Mouse (Mus musculus) MEL (cell line): Measurements from ENCODE around the gene Jarid2. TPM values are rescaled to one million over a fixed set of nuclear protein-coding genes. Genes with fewer than 3 reads are reported as not detected.
"Not testable (repeated sequence)": the region's sequence is repeated elsewhere in the genome, so short reads cannot be mapped to it uniquely, and the experiment has no call there.

ENCODE experiments used
- DNase-seq: peaks from one replicate; pipeline ENCODE4 v3.0.0; 2011; ENCODE audit warnings: low read depth, low spot score
- H3K27ac ChIP-seq: 2 replicates; pipeline ENCODE4 v1.5.1; 2012; ENCODE audit warnings: low read depth, mild to moderate bottlenecking, control low read depth, low read length, moderate library complexity; ENCODE audit not compliant: control insufficient read depth
- H3K27me3 ChIP-seq, 2 experiments: fragments of 150-350 bp in 1 of 2; sonication (generic) in 1 of 2; 2 replicates each; pipeline ENCODE4 v1.6.1; 2012; ENCODE audit warnings: low read length in 2 of 2, mild to moderate bottlenecking in 2 of 2, improper control_type of control experiment in 1 of 2, moderate library complexity in 1 of 2; ENCODE audit not compliant: insufficient read depth in 2 of 2, control insufficient read depth in 1 of 2
- H3K36me3 ChIP-seq, 2 experiments: 2 replicates each; pipeline ENCODE4 v1.6.1; 2012 to 2014; ENCODE audit warnings: low read length in 2 of 2, improper control_type of control experiment in 1 of 2, inconsistent platforms in 1 of 2, mild to moderate bottlenecking in 1 of 2; ENCODE audit not compliant: insufficient read depth in 2 of 2, control insufficient read depth in 1 of 2
- H3K4me1 ChIP-seq, 2 experiments: fragments of 150-350 bp in 1 of 2; sonication (generic) in 1 of 2; 2 replicates each; pipeline ENCODE4 v1.6.1; 2012; ENCODE audit warnings: low read length in 2 of 2, improper control_type of control experiment in 1 of 2, mild to moderate bottlenecking in 1 of 2; ENCODE audit not compliant: insufficient read depth in 2 of 2, control insufficient read depth in 1 of 2
- H3K4me3 ChIP-seq, 2 experiments: fragments of 150-350 bp in 1 of 2; sonication (generic) in 1 of 2; 2 replicates each; pipeline ENCODE4 v1.5.1; 2012; ENCODE audit warnings: low read depth in 2 of 2, low read length in 2 of 2, mild to moderate bottlenecking in 2 of 2, moderate library complexity in 2 of 2, control low read depth in 1 of 2, improper control_type of control experiment in 1 of 2; ENCODE audit not compliant: control insufficient read depth in 1 of 2, insufficient read depth in 1 of 2
- H3K79me2 ChIP-seq: 2 replicates; pipeline ENCODE4 v1.6.1; 2012; ENCODE audit warnings: mild to moderate bottlenecking, low read length, moderate library complexity; ENCODE audit not compliant: control insufficient read depth, poor library complexity, insufficient read depth
- H3K9ac ChIP-seq: 2 replicates; pipeline ENCODE4 v1.6.1; 2012; ENCODE audit warnings: low read depth, mild to moderate bottlenecking, control low read depth, low read length, moderate library complexity; ENCODE audit not compliant: control insufficient read depth, poor library complexity, severe bottlenecking
- H3K9me3 ChIP-seq: fragments of 150-350 bp; sonication (generic); replicated peaks from 2 replicates; pipeline ENCODE4 v1.6.1; 2012; ENCODE audit warnings: mild to moderate bottlenecking, low read length, improper control_type of control experiment, moderate library complexity; ENCODE audit not compliant: insufficient read depth
- CHD2 ChIP-seq: IDR thresholded peaks from 2 replicates; pipeline ENCODE4 v1.6.1; 2011; ENCODE audit warnings: low read length, improper control_type of control experiment
- CTCF ChIP-seq, 3 experiments: IDR thresholded peaks in 2 of 3; conservative IDR thresholded peaks in 1 of 3; 2 replicates each; pipeline ENCODE4 v1.5.1; 2011 to 2012; ENCODE audit warnings: low read length in 3 of 3, low read depth in 2 of 3, mild to moderate bottlenecking in 2 of 3, improper control_type of control experiment in 1 of 3, inconsistent platforms in 1 of 3, mixed read lengths in 1 of 3, moderate library complexity in 1 of 3; ENCODE audit not compliant: control insufficient read depth in 1 of 3, insufficient read depth in 1 of 3, poor library complexity in 1 of 3, severe bottlenecking in 1 of 3
- EP300 ChIP-seq, 2 experiments: IDR thresholded peaks; 2 replicates each; pipeline ENCODE4 v1.6.1; 2011; ENCODE audit warnings: improper control_type of control experiment in 2 of 2, low read length in 2 of 2, low read depth in 1 of 2, mild to moderate bottlenecking in 1 of 2
- ETS1 ChIP-seq: IDR thresholded peaks from 2 replicates; pipeline ENCODE4 v1.6.1; 2012; ENCODE audit warnings: low read depth, mild to moderate bottlenecking, inconsistent platforms, low read length, improper control_type of control experiment, moderate library complexity
- HCFC1 ChIP-seq: IDR thresholded peaks from 2 replicates; pipeline ENCODE4 v1.6.1; 2012; ENCODE audit warnings: low read depth, mild to moderate bottlenecking, inconsistent platforms, low read length, improper control_type of control experiment, moderate library complexity
- MAFK ChIP-seq: IDR thresholded peaks from 2 replicates; pipeline ENCODE4 v1.6.1; 2011; ENCODE audit warnings: low read depth, mild to moderate bottlenecking, low read length, improper control_type of control experiment, borderline replicate concordance
- MAZ ChIP-seq: IDR thresholded peaks from 2 replicates; pipeline ENCODE4 v1.6.1; 2012; ENCODE audit warnings: low read depth, mild to moderate bottlenecking, inconsistent platforms, low read length, improper control_type of control experiment
- MXI1 ChIP-seq: IDR thresholded peaks from 2 replicates; pipeline ENCODE4 v1.6.1; 2011; ENCODE audit warnings: mild to moderate bottlenecking, low read depth, low read length, improper control_type of control experiment
- NELFE ChIP-seq: IDR thresholded peaks from 2 replicates; pipeline ENCODE4 v1.6.1; 2011; ENCODE audit warnings: low read depth, low read length, improper control_type of control experiment
- NRF1 ChIP-seq: IDR thresholded peaks from 2 replicates; pipeline ENCODE4 v1.6.1; 2014; ENCODE audit warnings: low read depth, mild to moderate bottlenecking, inconsistent platforms, low read length, improper control_type of control experiment, moderate library complexity; ENCODE audit not compliant: poor library complexity, insufficient read depth, severe bottlenecking
- POLR2A ChIP-seq, 2 experiments: IDR thresholded peaks; 2 replicates each; pipeline ENCODE4 v1.6.1; 2011 to 2012; ENCODE audit warnings: low read length in 2 of 2, mild to moderate bottlenecking in 2 of 2, control low read depth in 1 of 2, improper control_type of control experiment in 1 of 2, low read depth in 1 of 2, moderate library complexity in 1 of 2; ENCODE audit not compliant: control insufficient read depth in 1 of 2, insufficient read depth in 1 of 2, poor library complexity in 1 of 2
- POLR2AphosphoS2 ChIP-seq: IDR thresholded peaks from 2 replicates; pipeline ENCODE4 v1.6.1; 2011; ENCODE audit warnings: low read length, improper control_type of control experiment
- POLR2AphosphoS5 ChIP-seq: IDR thresholded peaks from 2 replicates; pipeline ENCODE4 v1.6.1; 2012; ENCODE audit warnings: low read depth, borderline replicate concordance, mild to moderate bottlenecking, inconsistent platforms, low read length, moderate library complexity, mixed read lengths
- RCOR1 ChIP-seq: IDR thresholded peaks from 2 replicates; pipeline ENCODE4 v1.6.1; 2012; ENCODE audit warnings: low read depth, mild to moderate bottlenecking, inconsistent platforms, low read length, improper control_type of control experiment
- SMC3 ChIP-seq: IDR thresholded peaks from 2 replicates; pipeline ENCODE4 v1.6.1; 2011; ENCODE audit warnings: low read depth, low read length, improper control_type of control experiment
- TBP ChIP-seq: IDR thresholded peaks from 2 replicates; pipeline ENCODE4 v1.8.0; 2011; ENCODE audit warnings: low read depth, low read length, improper control_type of control experiment
- USF2 ChIP-seq, 2 experiments: IDR thresholded peaks; 2 replicates each; pipeline ENCODE4 v1.6.1; 2011 to 2012; ENCODE audit warnings: improper control_type of control experiment in 2 of 2, low read length in 2 of 2, borderline replicate concordance in 1 of 2, inconsistent platforms in 1 of 2, low read depth in 1 of 2, mild to moderate bottlenecking in 1 of 2; ENCODE audit not compliant: insufficient read depth in 1 of 2
- ZKSCAN1 ChIP-seq: IDR thresholded peaks from 2 replicates; pipeline ENCODE4 v1.6.1; 2012; ENCODE audit warnings: low read depth, mild to moderate bottlenecking, inconsistent platforms, low read length, improper control_type of control experiment, moderate library complexity
- polyA plus RNA-seq, 2 experiments: library from polyadenylated mRNA; stranded (reverse) in 1 of 2; unstranded in 1 of 2; fragments of >175 nt in 1 of 2; fragments of >200 nt in 1 of 2; gene quantifications; 2 replicates each; pipeline versions ENCODE4 v1.2.1 to v1.2.4; 2012; ENCODE audit warnings: low replicate concordance in 2 of 2, low read depth in 1 of 2; ENCODE audit not compliant: insufficient read length in 2 of 2, insufficient read depth in 1 of 2, missing spikeins in 1 of 2
- total RNA-seq: library from RNA; depleted of rRNA; stranded (reverse); fragments of 300-350 nt; gene quantifications from 2 replicates; pipeline ENCODE4 v1.2.3, GENCODE M21; 2012

Gene Jarid2
- total and polyA plus RNA-seq, 3 experiments, result 5.4 to 76.5 (median 21.2) TPM

DNA sequence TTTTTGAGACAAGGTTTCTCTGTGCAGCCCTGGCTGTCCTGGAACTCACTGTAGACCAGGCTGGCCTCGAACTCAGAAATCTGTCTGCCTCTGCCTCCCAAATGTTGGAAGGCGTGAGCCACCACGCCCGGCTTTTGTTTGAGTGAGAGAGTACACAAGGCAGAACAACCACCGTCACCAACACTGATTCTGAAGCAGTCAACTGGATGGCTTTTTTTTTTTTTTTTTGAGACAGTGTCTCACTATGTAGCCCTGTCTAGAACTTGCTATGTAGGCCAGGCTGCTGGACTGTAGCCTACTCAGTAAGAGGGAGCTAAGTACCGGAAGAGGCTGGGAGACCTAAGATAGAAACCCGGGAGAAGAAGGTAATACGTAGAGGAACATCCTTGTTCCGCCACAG lies 11.4 kb upstream of the Jarid2 start:
- H3K4me3 ChIP-seq, result no peak overlapping the region
- no peak overlapping the region for H3K27ac ChIP-seq
- H3K9ac ChIP-seq, result no peak overlapping the region
- peaks cover 0 to 5% of the 10 kb centered on the region in 2 experiments; a peak in 2 of 4 replicates for H3K36me3 ChIP-seq
- H3K4me1 ChIP-seq, result peaks cover 2 to 6% of the 10 kb centered on the region in 2 experiments; a peak in 3 of 4 replicates
- TF ChIP-seq EP300 (IDR thresholded peaks at IDR 0.05; ENCODE audit: low read depth in 1 of 2, low read length in 2 of 2) (no peak), MAZ (no peak), MXI1 (no peak), POLR2A (IDR thresholded peaks at IDR 0.05; ENCODE audit: control insufficient read depth in 1 of 2, insufficient read depth in 1 of 2, low read depth in 1 of 2, low read length in 2 of 2, poor library complexity in 1 of 2) (no peak), POLR2AphosphoS5 (no peak), CHD2 (no peak), POLR2AphosphoS2 (no peak), NELFE (no peak), ZKSCAN1 (no peak), RCOR1 (no peak), MAFK (no peak), CTCF (IDR thresholded peaks at IDR 0.05 in 2 of 3, conservative IDR thresholded peaks at IDR 0.05 in 1 of 3; ENCODE audit: control insufficient read depth in 1 of 3, insufficient read depth in 1 of 3, low read depth in 2 of 3, low read length in 3 of 3, poor library complexity in 1 of 3, severe bottlenecking in 1 of 3) (no peak), SMC3 (no peak), ETS1 (no peak)
- no peaks in the 10 kb centered on the region for H3K27me3 ChIP-seq
- no peak for DNase-seq
- H3K79me2 ChIP-seq, result no peaks in the 10 kb centered on the region
- no peaks in the 10 kb centered on the region for H3K9me3 ChIP-seq

GRCm38 (mm10) chr13:44718465-44718864 lies 10.8 kb upstream of the Jarid2 start:
- DNase-seq, H3K9ac ChIP-seq, H3K9me3 ChIP-seq, H3K27me3 ChIP-seq, H3K36me3 ChIP-seq, H3K79me2 ChIP-seq, H3K4me3 ChIP-seq, H3K4me1 ChIP-seq, H3K27ac ChIP-seq: not testable (repeated sequence)

- H3K27me3 ChIP-seq, result no peaks in the 10 kb centered on the region
- no peaks in the 10 kb centered on the region for H3K9me3 ChIP-seq
- TF ChIP-seq MAZ (no peak), NRF1 (no peak), EP300 (IDR thresholded peaks at IDR 0.05; ENCODE audit: low read depth in 1 of 2, low read length in 2 of 2) (no peak), USF2 (IDR thresholded peaks at IDR 0.05; ENCODE audit: borderline replicate concordance in 1 of 2, insufficient read depth in 1 of 2, low read depth in 1 of 2, low read length in 2 of 2) (no peak), TBP (no peak), RCOR1 (no peak), HCFC1 (no peak), POLR2AphosphoS2 (no peak)
- H3K79me2 ChIP-seq, result no peaks in the 10 kb centered on the region
- no peak overlapping the region for H3K27ac ChIP-seq
- no peak overlapping the region for H3K4me3 ChIP-seq
- no peak overlapping the region for H3K9ac ChIP-seq
- no peak for DNase-seq
- H3K36me3 ChIP-seq, result peaks cover 0 to 5% of the 10 kb centered on the region in 2 experiments; a peak in 2 of 4 replicates
- H3K4me1 ChIP-seq, result peaks cover 2 to 6% of the 10 kb centered on the region in 2 experiments; a peak in 3 of 4 replicates
These were observed 9.2 kb upstream of the Jarid2 start for GRCm38 (mm10) chr13:44720094-44720493.
